Mouse (Mus musculus) left cerebral cortex, adult 8-10 months (tissue): Measurements from ENCODE around the gene Rai14. TPM values are rescaled to one million over a fixed set of nuclear protein-coding genes. Genes with fewer than 3 reads are reported as not detected.
"Not testable (repeated sequence)": the region's sequence is repeated elsewhere in the genome, so short reads cannot be mapped to it uniquely, and the experiment has no call there.

Source experiments
- DNase-seq, 2 experiments: peaks; one replicate each; pipeline ENCODE4 v3.0.0; 2022; ENCODE audit warnings: low spot score in 2 of 2
- total RNA-seq, 4 experiments: library from RNA; stranded (reverse); gene quantifications; 2 replicates each; pipeline ENCODE4 v1.2.4; 2022

The Rai14 gene
- total RNA-seq, 4 experiments from 2014 or later, result 11.4 to 14.1 (median 13.0) TPM

- DNase-seq, result no peak
Observed at GRCm38 (mm10) chr15:10540271-10541088, 173.9 kb downstream of the Rai14 start.

- no peak for DNase-seq
Observed at GRCm38 (mm10) chr15:10535969-10536368, 178.5 kb downstream of the Rai14 start.

GRCm38 (mm10) chr15:10534591-10534990, 179.8 kb downstream of the Rai14 start:
- DNase-seq, result no peak

GRCm38 (mm10) chr15:10533361-10533760, 181.1 kb downstream of the Rai14 start:
- not testable (repeated sequence) for DNase-seq

- DNase-seq, result no peak
Observed at GRCm38 (mm10) chr15:10531352-10531751, 183.1 kb downstream of the Rai14 start.

GRCm38 (mm10) chr15:10525896-10526295, 188.5 kb downstream of the Rai14 start:
- no peak for DNase-seq

Other genes starting within 250 kb of the Rai14 start
- gene Dnajc21, start 244.1 kb downstream of the Rai14 start, total RNA-seq, result 10 to 100 TPM; 22.3 to 27.0 (median 24.7) TPM
- 10 to 100 TPM; 18.1 to 19.8 (median 19.1) TPM for gene Brix1, start 228.7 kb downstream of the Rai14 start, total RNA-seq
- 10 to 100 TPM; 11.6 to 21.9 (median 13.7) TPM for gene Rad1, start 228.6 kb downstream of the Rai14 start, total RNA-seq
- gene Ttc23l, start 156.0 kb downstream of the Rai14 start, total RNA-seq, result not detected
- gene C1qtnf3, start 237.7 kb upstream of the Rai14 start, total RNA-seq, result under 1 TPM in 1 of 4 experiments, not detected in 3; 0.27 TPM